Mouse (Mus musculus) midbrain, postnatal 0 days (tissue): ENCODE data around the gene Ghdc. TPM values are rescaled to one million over a fixed set of nuclear protein-coding genes. Genes with fewer than 3 reads are reported as not detected.
A peak's percentile ranks its signal among the peaks of the same experiment; 100 is the strongest.
"Not testable (repeated sequence)": the region's sequence is repeated elsewhere in the genome, so short reads cannot be mapped to it uniquely, and the experiment has no call there.

ENCODE experiments used
- ATAC-seq: fragments of 200-750 bp; cut with Nextera tagmentation; 2 replicates; pipeline ENCODE4 v1.8.0; 2017; ENCODE audit warnings: moderate number of reproducible peaks, mild to moderate bottlenecking, moderate TSS enrichment, moderate library complexity; ENCODE audit not compliant: low FRiP score
- DNase-seq: peaks from one replicate; pipeline ENCODE4 v3.0.0-alpha.2; 2015; ENCODE audit warnings: low spot score
- H3K27ac ChIP-seq: fragments of 300-500 bp; sonication (generic); 2 replicates; pipeline ENCODE4 v1.5.1; 2014; ENCODE audit warnings: low read depth, mild to moderate bottlenecking, low read length, mixed read lengths
- H3K27me3 ChIP-seq: fragments of 300-500 bp; sonication (generic); 2 replicates; pipeline ENCODE4 v1.6.1; 2014; ENCODE audit warnings: low read length, control low read depth, mixed read lengths; ENCODE audit not compliant: insufficient read depth
- H3K36me3 ChIP-seq: fragments of 300-500 bp; sonication (generic); 2 replicates; pipeline ENCODE4 v1.6.1; 2014; ENCODE audit warnings: low read length, control low read depth, mixed read lengths; ENCODE audit not compliant: insufficient read depth
- H3K4me1 ChIP-seq: fragments of 300-500 bp; sonication (generic); 2 replicates; pipeline ENCODE4 v1.6.1; 2014; ENCODE audit warnings: mild to moderate bottlenecking, control low read depth, antibody characterized with exemption, low read length, mixed read lengths; ENCODE audit not compliant: insufficient read depth
- H3K4me2 ChIP-seq: fragments of 300-500 bp; sonication (generic); 2 replicates; pipeline ENCODE4 v1.6.1; 2014; ENCODE audit warnings: low read depth, mild to moderate bottlenecking, low read length, mixed read lengths; ENCODE audit not compliant: poor library complexity, severe bottlenecking
- H3K4me3 ChIP-seq: fragments of 300-500 bp; sonication (generic); 2 replicates; pipeline ENCODE4 v1.5.1; 2014; ENCODE audit warnings: low read depth, mild to moderate bottlenecking, low read length, moderate library complexity
- H3K9ac ChIP-seq: fragments of 300-500 bp; sonication (generic); replicated peaks from 2 replicates; pipeline ENCODE4 v1.6.1; 2014; ENCODE audit warnings: mild to moderate bottlenecking, low read length, moderate library complexity, mixed read lengths; ENCODE audit not compliant: poor library complexity, severe bottlenecking
- H3K9me3 ChIP-seq: fragments of 300-500 bp; sonication (generic); 2 replicates; pipeline ENCODE4 v1.6.1; 2016; ENCODE audit warnings: low read length, control low read depth
- CTCF ChIP-seq: IDR thresholded peaks from 2 replicates; pipeline ENCODE4 v1.5.1; 2016; ENCODE audit warnings: antibody characterized with exemption, mild to moderate bottlenecking
- WGBS: fragments of 180-500 bp; shearing (Covaris S2); extraction: QIAGEN DNeasy Blood & Tissue Kit; methylation state at CpG from one replicate; pipeline ENCODE4 v1.1.7; 2014; 5-methylcytosine and 5-hydroxymethylcytosine counted together
- polyA plus RNA-seq: library from polyadenylated mRNA; unstranded; fragments of >200 nt; fragmentation: Nextera tagmentation; extraction: Ambion mirVana; gene quantifications from 2 replicates; pipeline ENCODE4 v1.2.1, GENCODE M21; 2015
- total RNA-seq: library from RNA; depleted of rRNA; stranded (reverse); fragments of >200 nt; gene quantifications from 2 replicates; pipeline ENCODE4 v1.2.3, GENCODE M21; 2014

Gene Ghdc
- total and polyA plus RNA-seq, 2 experiments from 2014 or later: 6.7 to 14.1 TPM

DNA sequence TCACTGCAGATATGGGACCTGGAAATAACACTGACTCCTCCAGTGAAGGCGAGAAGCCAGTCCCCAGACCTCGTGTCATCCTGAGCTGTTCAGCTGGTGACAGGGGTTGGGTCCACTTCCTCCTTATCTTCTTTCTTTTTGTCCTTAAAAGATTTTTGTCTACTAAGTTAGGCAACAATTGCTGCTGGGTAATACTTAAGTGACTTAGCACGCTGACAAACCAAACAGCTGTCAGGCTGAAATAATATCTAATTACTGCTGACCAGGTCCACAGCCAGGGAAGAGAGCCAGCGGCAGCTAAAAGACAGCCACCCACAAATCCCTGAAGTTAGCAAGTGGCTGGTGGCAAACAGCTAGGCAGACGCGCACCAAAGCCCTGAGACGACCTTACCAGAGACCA, 34.8 kb upstream of the Ghdc start:
- DNase-seq (no peak), ATAC-seq (no peak)
- Histone ChIP-seq H3K36me3 (peaks cover 39% of the 10 kb centered on the region), H3K4me1 (no peaks in the 10 kb centered on the region), H3K27me3 (no peaks in the 10 kb centered on the region), H3K4me3 (no peak overlapping the region), H3K9me3 (no peaks in the 10 kb centered on the region), H3K9ac (no peak overlapping the region), H3K4me2 (no peak overlapping the region), H3K27ac (no peak overlapping the region)
- 88% methylated on average over 7 of the region's 7 CpGs for WGBS
- no peak for TF ChIP-seq CTCF

DNA sequence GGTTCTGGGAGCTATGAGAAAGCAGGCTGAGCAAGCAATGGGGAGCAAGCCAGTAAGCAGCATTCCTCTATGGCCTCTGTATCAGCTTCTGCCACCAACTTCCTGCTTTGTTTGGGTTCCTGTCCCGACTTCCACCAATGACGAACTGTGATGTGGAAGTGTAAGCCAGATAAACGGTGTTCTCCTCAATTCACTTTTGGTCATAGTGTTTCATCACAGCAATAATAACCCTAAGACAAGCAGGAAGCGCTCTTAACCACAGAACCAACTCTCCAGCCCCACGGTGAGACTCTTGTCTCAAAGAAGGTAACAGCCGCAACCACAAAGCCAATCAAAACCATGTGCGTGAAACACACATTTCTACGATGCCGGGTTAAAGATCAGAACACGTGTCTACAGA, 33.7 kb upstream of the Ghdc start:
- no peaks in the 10 kb centered on the region for H3K9me3 ChIP-seq
- H3K27ac ChIP-seq: no peak overlapping the region
- ATAC-seq (no peak), DNase-seq (no peak)
- H3K4me1 ChIP-seq: no peaks in the 10 kb centered on the region
- no peaks in the 10 kb centered on the region for H3K27me3 ChIP-seq
- H3K4me3 ChIP-seq: no peak overlapping the region
- no peak for TF ChIP-seq CTCF
- no peak overlapping the region for H3K4me2 ChIP-seq
- no peak overlapping the region for H3K9ac ChIP-seq
- WGBS: 96% methylated on average over 10 of the region's 10 CpGs
- H3K36me3 ChIP-seq: peaks cover 42% of the 10 kb centered on the region

DNA sequence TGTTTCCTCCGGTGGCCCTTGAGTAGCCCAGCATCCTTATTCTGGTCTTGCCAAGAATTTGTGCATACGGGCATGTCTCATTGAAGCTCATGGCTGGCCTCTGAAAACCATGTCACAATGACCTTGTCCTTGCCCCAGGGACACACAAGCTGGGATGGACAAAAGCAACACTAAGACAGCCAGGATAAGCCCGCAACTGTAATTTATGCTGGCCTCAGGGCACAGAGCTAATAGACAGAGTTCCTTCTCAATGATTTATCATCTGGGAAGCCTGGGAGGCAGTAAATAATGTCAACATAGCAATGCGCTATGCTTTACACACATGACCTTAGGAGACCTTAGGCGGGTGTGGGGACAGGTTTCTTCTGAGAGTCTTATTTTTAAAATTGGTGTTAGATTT, 28.7 kb upstream of the Ghdc start:
- Histone ChIP-seq H3K9ac (no peak overlapping the region), H3K4me3 (no peak overlapping the region), H3K36me3 (peaks cover 36% of the 10 kb centered on the region), H3K4me2 (no peak overlapping the region), H3K4me1 (no peaks in the 10 kb centered on the region), H3K27ac (no peak overlapping the region), H3K9me3 (no peaks in the 10 kb centered on the region), H3K27me3 (no peaks in the 10 kb centered on the region)
- ATAC-seq (no peak), DNase-seq (no peak)
- TF ChIP-seq CTCF: no peak
- WGBS: 54% methylated on average over 5 of the region's 5 CpGs

DNA sequence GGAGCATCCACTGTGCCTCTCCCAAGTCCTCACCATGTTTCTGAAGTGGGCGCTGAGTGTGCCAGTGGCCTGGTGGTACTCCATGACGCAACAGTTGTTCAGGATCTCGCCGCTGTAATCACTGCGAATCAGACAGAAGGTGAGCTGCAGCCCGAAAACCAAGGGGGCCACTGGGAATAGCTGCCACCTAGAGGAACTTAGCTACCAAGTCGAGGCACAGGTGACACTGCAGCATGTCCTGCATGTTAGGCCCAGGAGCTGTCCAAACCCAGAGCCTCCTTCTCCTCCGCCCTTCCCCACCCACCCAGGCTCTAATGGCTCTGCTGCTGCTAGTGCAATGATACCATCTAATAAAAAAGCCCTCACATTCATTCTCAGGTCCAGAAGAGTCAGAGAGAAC, 25.8 kb upstream of the Ghdc start:
- Histone ChIP-seq H3K4me3 (no peak overlapping the region), H3K4me1 (no peaks in the 10 kb centered on the region), H3K9ac (no peak overlapping the region), H3K4me2 (no peak overlapping the region), H3K27ac (no peak overlapping the region), H3K9me3 (no peaks in the 10 kb centered on the region), H3K36me3 (peaks cover 13% of the 10 kb centered on the region), H3K27me3 (no peaks in the 10 kb centered on the region)
- 73% methylated on average over 8 of the region's 8 CpGs for WGBS
- no peak for TF ChIP-seq CTCF
- DNase-seq: no peak
- no peak for ATAC-seq

DNA sequence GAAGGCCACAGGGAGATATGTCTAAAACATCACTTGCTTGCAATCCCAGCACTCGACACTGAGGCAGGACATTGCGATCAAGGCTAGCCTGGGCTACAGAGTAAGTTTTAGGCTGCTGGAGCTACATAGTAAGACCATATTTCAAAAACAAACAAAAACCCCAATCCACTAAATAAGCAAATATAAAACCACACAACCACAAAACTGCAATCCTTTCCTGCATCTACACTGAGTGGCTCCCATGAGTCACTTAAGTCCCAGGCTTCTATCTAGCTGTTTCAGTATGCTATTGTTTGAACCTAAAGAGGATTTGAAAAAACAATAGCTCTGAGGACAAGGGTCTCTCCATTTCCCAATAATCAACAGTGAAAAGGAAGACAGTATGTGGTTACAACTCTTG, 24.6 kb upstream of the Ghdc start:
- Histone ChIP-seq H3K27me3 (no peaks in the 10 kb centered on the region), H3K4me1 (no peaks in the 10 kb centered on the region), H3K27ac (no peak overlapping the region), H3K4me2 (no peak overlapping the region), H3K9ac (no peak overlapping the region), H3K36me3 (peaks cover 7% of the 10 kb centered on the region; the same call in 1 of the 2 replicates), H3K4me3 (no peak overlapping the region), H3K9me3 (no peaks in the 10 kb centered on the region)
- ATAC-seq (no peak), DNase-seq (no peak)
- 88% methylated on average over 2 of the region's 2 CpGs for WGBS
- no peak for TF ChIP-seq CTCF

DNA sequence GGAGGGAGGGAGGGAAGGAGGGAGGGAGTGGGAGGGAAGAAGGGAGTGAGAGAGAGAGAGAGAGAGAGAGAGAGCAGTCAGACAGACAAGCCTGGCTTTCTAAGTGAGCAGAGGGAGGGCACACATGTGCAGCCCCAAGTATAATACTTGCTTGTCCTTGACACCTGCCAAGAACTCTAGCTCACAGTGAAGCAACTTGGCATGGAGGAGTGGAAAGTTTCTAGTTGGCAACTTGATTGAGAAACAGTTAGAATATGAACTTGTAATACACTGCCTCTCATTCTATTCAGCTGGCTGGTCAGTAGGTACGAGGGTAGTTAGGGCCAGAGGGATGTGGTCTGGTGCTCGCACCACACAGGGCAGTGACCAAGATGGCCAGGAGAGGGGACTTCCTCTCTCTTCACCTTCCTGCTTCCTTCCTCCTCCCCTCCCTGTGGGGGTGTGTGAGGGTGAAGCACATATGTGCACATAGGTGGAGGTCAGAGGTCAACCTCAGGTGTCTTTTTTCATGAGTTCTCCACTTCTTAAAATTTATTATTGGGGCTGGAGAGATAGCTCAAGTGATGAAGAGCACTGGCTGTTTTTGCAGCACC, 20.8 kb upstream of the Ghdc start:
- Histone ChIP-seq H3K9me3 (no peaks in the 10 kb centered on the region), H3K4me3 (no peak overlapping the region), H3K27ac (no peak overlapping the region), H3K27me3 (no peaks in the 10 kb centered on the region), H3K4me1 (no peaks in the 10 kb centered on the region), H3K9ac (no peak overlapping the region), H3K4me2 (no peak overlapping the region), H3K36me3 (peaks cover 14% of the 10 kb centered on the region)
- 89% methylated on average over 2 of the region's 2 CpGs for WGBS
- no peak for TF ChIP-seq CTCF
- ATAC-seq (no peak), DNase-seq (peak; percentile 21)

DNA sequence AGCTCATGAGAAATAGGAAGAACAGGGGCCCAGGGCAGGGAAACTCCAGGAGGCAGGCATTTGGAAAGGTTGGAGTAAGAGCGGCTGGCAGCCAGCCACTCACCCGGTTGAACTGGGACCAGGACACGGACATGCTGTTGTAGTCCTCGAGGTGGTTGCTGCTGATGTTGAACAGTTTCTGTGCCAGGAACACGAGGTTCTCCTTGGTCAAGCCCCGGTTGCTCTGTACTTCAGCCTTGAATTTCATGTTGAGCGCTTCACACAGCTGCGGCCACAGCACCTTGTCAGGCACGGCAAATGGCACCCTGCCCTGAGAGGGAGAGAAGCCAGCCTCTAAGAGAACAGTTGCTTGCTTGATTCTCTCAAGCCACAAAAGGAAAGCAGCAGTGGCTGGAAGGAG, 19.9 kb upstream of the Ghdc start:
- H3K9ac ChIP-seq, H3K4me2 ChIP-seq, H3K4me1 ChIP-seq, H3K4me3 ChIP-seq, H3K9me3 ChIP-seq, H3K27ac ChIP-seq, ATAC-seq, H3K27me3 ChIP-seq: not testable (repeated sequence)
- WGBS: 90% methylated on average over 9 of the region's 9 CpGs
- peaks cover 14% of the 10 kb centered on the region for H3K36me3 ChIP-seq
- DNase-seq: peak; percentile 36
